Mouse (Mus musculus): ENCODE data around the gene Ubr3. TPM values are rescaled to one million over a fixed set of nuclear protein-coding genes. Genes with fewer than 3 reads are reported as not detected.

Gene Ubr3
- total and polyA plus RNA-seq, 3 experiments: 16.0 to 35.8 (median 17.9) TPM

DNA sequence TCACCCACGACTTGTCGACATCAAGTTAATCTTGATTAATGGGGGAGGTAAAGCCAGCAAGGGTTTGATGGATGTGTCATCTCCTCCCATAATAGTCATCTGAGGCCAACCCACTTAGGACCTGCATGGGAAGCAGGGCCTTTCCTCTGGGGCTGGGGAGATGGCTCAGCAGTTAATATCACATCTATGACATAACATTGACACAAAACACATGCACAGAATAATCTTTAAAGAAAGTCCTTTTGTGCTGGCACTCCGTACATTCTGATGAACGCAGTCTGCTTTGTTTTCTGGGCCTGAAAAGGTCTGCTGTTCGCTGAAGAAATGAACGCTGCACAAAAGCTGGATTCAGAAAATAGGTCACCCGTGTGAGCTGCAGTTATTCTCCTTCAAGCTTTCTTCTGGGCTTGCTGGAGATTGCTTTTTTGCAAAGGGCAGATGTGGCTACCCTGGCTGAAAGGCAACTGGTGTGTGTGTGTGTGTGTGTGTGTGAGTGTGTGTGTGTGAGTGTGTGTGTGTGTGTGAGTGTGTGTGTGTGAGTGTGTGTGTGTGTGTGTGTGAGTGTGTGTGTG, 168.8 kb downstream of the Ubr3 start:
- Histone ChIP-seq H3K36me3 (replicated peaks in 1 of 2; ENCODE audit: control insufficient read depth in 1 of 2, insufficient read depth in 1 of 2, low read length in 1 of 2) (no peaks in the 10 kb centered on the region), H3K4me3 (replicated peaks in 1 of 3; ENCODE audit: low read depth in 2 of 3, low read length in 2 of 3, poor library complexity in 1 of 3) (no peak overlapping the region), H3K9me3 (replicated peaks; ENCODE audit: low read length) (no peaks in the 10 kb centered on the region), H3K27ac (ENCODE audit: insufficient read depth, low read depth) (no peak overlapping the region), H3K27me3 (replicated peaks) (peaks cover 2% of the 10 kb centered on the region), H3K4me1 (ENCODE audit: control insufficient read depth in 1 of 2, insufficient read depth in 2 of 2) (peaks cover 2 to 9% of the 10 kb centered on the region in 2 experiments; a peak in 3 of 4 replicates), H3K79me2 (replicated peaks; ENCODE audit: control insufficient read depth, extremely low read depth, insufficient read depth, poor library complexity, severe bottlenecking) (no peaks in the 10 kb centered on the region), H3K9ac (ENCODE audit: insufficient read depth, low read depth) (no peak overlapping the region), H3K4me2 (ENCODE audit: insufficient read depth, low read depth, poor library complexity, severe bottlenecking) (no peak overlapping the region)
- in situ Hi-C loops (cut with MboI; ENCODE audit: low pct_ligation_motif_present, low pct_unique_long_range_greater_than_20kb, low sequenced_read_pairs): no loop called here
- TF ChIP-seq HCFC1 (IDR thresholded peaks at IDR 0.05; ENCODE audit: low read depth, low read length) (no peak), EP300 (IDR thresholded peaks at IDR 0.05; ENCODE audit: low read length) (no peak), ZNF384 (IDR thresholded peaks at IDR 0.05; ENCODE audit: low read depth, low read length) (no peak), JUND (conservative IDR thresholded peaks at IDR 0.05; ENCODE audit: low read depth, low read length) (no peak), USF1 (IDR thresholded peaks at IDR 0.05; ENCODE audit: low read depth, low read length) (no peak), MAZ (IDR thresholded peaks at IDR 0.05; ENCODE audit: low read depth, low read length) (no peak), CTCF (conservative IDR thresholded peaks at IDR 0.05 in 1 of 2, IDR thresholded peaks at IDR 0.05 in 1 of 2; ENCODE audit: low read depth in 2 of 2, low read length in 2 of 2) (no peak), TBP (conservative IDR thresholded peaks at IDR 0.05; ENCODE audit: low read depth, low read length) (no peak), MAFK (IDR thresholded peaks at IDR 0.05; ENCODE audit: insufficient replicate concordance, low read length) (no peak), NELFE (IDR thresholded peaks at IDR 0.05; ENCODE audit: low read depth, low read length) (no peak), MAX (IDR thresholded peaks at IDR 0.05; ENCODE audit: low read length) (no peak), POLR2AphosphoS2 (IDR thresholded peaks at IDR 0.05; ENCODE audit: low read depth, low read length) (no peak), NRF1 (IDR thresholded peaks at IDR 0.05; ENCODE audit: low read depth, low read length) (no peak)
- dilution Hi-C loops (cut with MboI; ENCODE audit: extremely low pct_ligation_motif_present, extremely low pct_unique_long_range_greater_than_20kb, low sequenced_read_pairs): no loop called here
- no peak for DNase-seq (ENCODE audit: extremely low read depth)

DNA sequence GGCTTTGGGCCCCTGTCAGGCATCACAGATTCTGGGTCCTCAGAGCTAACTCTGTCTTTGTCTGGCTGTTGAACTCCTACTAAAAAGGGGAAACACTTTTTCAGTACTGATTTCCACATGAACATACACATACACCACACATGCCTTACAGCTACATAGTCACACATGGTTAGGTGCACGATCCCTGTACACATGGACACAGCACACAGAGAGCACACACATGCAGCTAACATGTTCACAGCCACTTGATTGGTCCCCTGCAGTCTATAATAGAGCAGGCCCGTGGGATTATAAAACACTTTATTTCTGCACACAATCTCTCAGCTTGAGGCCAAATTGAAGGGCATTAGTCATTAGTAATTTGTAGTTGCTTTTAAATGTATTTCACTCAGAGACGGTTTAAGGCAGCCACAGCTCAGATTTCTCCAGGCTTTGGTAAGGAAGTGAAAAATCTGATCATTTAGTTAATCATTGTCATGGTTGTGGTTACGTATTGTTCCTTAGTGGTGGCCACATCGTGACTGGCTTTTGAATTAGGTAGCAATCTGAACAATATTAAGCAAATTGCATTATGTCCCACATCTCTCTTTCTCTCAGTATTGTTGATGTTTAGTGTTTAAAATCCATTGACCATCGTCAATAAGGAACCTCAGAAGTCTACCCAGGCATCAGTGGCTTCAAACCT, 169.4 kb downstream of the Ubr3 start:
- Histone ChIP-seq H3K9ac (ENCODE audit: insufficient read depth, low read depth) (no peak overlapping the region), H3K4me2 (ENCODE audit: insufficient read depth, low read depth, poor library complexity, severe bottlenecking) (no peak overlapping the region), H3K9me3 (replicated peaks; ENCODE audit: low read length) (no peaks in the 10 kb centered on the region), H3K4me3 (replicated peaks in 1 of 3; ENCODE audit: low read depth in 2 of 3, low read length in 2 of 3, poor library complexity in 1 of 3) (no peak overlapping the region), H3K4me1 (ENCODE audit: control insufficient read depth in 1 of 2, insufficient read depth in 2 of 2) (peaks cover 2 to 9% of the 10 kb centered on the region in 2 experiments; a peak in 3 of 4 replicates), H3K36me3 (replicated peaks in 1 of 2; ENCODE audit: control insufficient read depth in 1 of 2, insufficient read depth in 1 of 2, low read length in 1 of 2) (no peaks in the 10 kb centered on the region), H3K27me3 (replicated peaks) (peaks cover 2% of the 10 kb centered on the region), H3K79me2 (replicated peaks; ENCODE audit: control insufficient read depth, extremely low read depth, insufficient read depth, poor library complexity, severe bottlenecking) (no peaks in the 10 kb centered on the region), H3K27ac (ENCODE audit: insufficient read depth, low read depth) (no peak overlapping the region)
- DNase-seq (ENCODE audit: extremely low read depth): no peak
- in situ Hi-C loops (cut with MboI; ENCODE audit: low pct_ligation_motif_present, low pct_unique_long_range_greater_than_20kb, low sequenced_read_pairs) (no loop called here), dilution Hi-C loops (cut with MboI; ENCODE audit: extremely low pct_ligation_motif_present, extremely low pct_unique_long_range_greater_than_20kb, low sequenced_read_pairs) (no loop called here)
- TF ChIP-seq MEF2A (IDR thresholded peaks at IDR 0.05; ENCODE audit: borderline replicate concordance, low read depth, low read length) (no peak), TCF12 (IDR thresholded peaks at IDR 0.05; ENCODE audit: low read depth, low read length) (no peak), POLR2A (IDR thresholded peaks at IDR 0.05; ENCODE audit: low read depth, low read length) (no peak), CTCF (conservative IDR thresholded peaks at IDR 0.05 in 1 of 2, IDR thresholded peaks at IDR 0.05 in 1 of 2; ENCODE audit: low read depth in 2 of 2, low read length in 2 of 2) (no peak), NRF1 (IDR thresholded peaks at IDR 0.05; ENCODE audit: low read depth, low read length) (no peak), PAX5 (IDR thresholded peaks at IDR 0.05; ENCODE audit: low read length) (no peak), SMC3 (IDR thresholded peaks at IDR 0.05; ENCODE audit: low read depth, low read length) (no peak), ZKSCAN1 (IDR thresholded peaks at IDR 0.05; ENCODE audit: borderline replicate concordance, low read depth, low read length) (no peak), UBTF (IDR thresholded peaks at IDR 0.05; ENCODE audit: low read depth, low read length) (no peak), KAT2A (IDR thresholded peaks at IDR 0.05; ENCODE audit: insufficient replicate concordance, low read length) (no peak), MAZ (IDR thresholded peaks at IDR 0.05; ENCODE audit: low read depth, low read length) (no peak), MYC (IDR thresholded peaks at IDR 0.05; ENCODE audit: low read depth, low read length) (no peak), NELFE (IDR thresholded peaks at IDR 0.05; ENCODE audit: low read depth, low read length) (no peak), ZMIZ1 (IDR thresholded peaks at IDR 0.05; ENCODE audit: low read depth, low read length) (no peak), SIN3A (IDR thresholded peaks at IDR 0.05; ENCODE audit: low read length) (no peak), TBP (conservative IDR thresholded peaks at IDR 0.05; ENCODE audit: low read depth, low read length) (no peak), POLR2AphosphoS2 (IDR thresholded peaks at IDR 0.05; ENCODE audit: low read depth, low read length) (no peak)
